Mouse (Mus musculus): ENCODE measurements around the gene Tmtc1.

- no peak for TF ChIP-seq POLR2A (IDR thresholded peaks at IDR 0.05; ENCODE audit: insufficient read depth, low read length)
- no peak for TF ChIP-seq EP300 (IDR thresholded peaks at IDR 0.05; ENCODE audit: insufficient read depth, low read depth, low read length)
These were observed 90.1 kb downstream of the Tmtc1 start for GRCm38 (mm10) chr6:148354151-148354508.

Measured in ES-Bruce4 (cell line).